Mouse (Mus musculus) cerebellum, adult 11 months (tissue): Measurements from ENCODE around the gene Vmn2r1.
A peak's percentile ranks its signal among the peaks of the same experiment; 100 is the strongest.

Source experiments
- DNase-seq: peaks from one replicate; pipeline ENCODE4 v3.0.0; 2022

The Vmn2r1 gene

DNA sequence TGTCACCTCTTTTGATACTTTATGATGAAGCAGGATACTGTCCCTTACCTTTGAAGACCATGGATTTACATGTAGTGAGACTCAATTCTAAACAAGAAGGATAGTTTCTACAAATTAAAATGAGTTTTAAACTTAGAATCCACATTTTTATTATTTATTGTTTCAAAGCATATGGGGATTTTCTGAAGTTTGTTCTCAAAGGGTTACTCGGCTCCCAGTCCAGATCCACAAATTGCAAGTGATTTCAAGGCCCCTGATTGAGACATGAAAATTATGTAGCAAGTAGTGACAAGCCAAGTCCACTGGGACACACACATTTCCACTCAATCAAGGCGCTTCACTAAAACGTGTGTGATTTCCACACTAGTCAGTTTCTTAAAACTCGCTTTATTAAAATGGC, at the start of gene Vmn2r1:
Gene Vmn2r1 (plus strand): TSS at position 301 of the 400 bp plus-strand sequence.
- no peak for DNase-seq

DNA sequence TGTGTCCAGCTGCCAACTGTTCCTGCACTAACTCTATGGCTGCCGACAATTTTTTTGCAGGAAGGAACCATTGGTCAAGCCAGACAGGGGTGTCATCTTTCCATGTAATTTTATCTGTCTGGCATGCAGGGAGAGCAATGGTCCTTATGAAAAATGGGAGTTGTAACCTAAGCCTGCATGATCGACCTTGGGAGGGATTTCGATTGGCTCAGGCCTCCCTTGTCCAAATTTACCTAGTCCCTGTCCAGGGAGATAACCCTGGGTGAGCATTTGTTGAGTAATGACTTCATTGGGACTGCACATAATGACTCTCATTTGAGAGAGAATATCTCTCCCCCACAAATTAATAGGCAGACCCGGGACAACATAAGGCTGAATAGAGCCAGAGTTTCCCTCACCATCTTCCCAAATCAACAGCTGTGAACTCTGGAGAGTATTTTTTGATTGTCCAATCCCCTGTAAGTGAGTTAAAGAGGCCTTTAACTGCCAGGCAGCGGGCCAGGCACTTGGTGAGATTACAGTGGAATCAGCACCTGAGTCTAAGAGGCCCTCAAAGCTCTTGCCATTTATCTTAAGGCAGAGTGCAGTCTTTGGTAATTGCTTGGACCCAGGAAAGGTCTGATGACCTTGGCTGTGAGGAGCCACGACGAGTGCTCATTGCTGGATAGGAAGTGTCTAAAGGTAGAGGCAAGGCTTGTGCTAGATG, 43.1 kb upstream of the Vmn2r1 start:
- no peak for DNase-seq

DNA sequence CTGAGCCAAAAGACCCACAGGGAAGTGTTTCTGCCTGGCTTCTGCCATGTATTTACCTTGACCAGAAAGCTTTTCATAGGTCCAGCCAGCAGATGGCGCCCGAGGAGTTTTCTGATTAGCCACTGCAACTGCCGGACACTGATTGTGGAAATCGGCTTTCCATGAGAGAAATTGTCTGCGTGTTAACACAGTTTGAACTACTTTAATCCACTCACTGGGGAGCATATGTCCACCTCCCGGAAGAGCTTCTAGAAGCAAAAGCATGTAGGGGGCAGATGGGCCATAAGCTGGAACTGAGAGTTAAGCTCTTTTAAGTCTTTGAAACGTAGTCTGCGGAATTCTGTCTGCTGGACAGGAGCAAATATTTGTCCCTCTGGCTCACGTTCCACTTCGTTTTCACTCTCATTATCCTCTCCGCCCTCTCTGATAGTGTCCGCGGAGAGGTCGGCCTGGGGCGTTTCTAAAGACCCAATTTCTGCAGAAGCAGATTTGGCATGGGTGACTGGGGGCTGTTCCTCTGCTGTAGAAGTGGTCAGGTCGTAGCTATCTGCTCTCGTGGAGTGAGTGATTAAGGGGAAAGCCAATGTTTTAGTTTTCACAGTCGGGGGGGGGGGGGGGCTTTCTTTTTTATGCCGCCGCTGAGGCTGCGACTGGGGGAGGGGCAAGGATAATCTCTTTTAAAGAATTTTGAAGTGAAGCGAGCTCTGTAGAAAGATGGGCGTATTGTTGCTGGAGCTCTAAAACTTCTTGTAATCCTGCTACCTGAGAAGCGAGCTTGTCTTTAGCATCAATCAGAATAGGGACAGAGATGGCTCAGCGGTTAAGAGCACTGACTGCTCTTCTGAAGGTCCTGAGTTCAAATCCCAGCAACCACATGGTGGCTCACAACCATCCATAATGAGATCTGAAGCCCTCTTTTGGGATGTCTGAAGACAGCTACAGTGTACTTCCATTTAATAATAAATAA, 41.2 kb upstream of the Vmn2r1 start:
- DNase-seq = peak; percentile 79

DNA sequence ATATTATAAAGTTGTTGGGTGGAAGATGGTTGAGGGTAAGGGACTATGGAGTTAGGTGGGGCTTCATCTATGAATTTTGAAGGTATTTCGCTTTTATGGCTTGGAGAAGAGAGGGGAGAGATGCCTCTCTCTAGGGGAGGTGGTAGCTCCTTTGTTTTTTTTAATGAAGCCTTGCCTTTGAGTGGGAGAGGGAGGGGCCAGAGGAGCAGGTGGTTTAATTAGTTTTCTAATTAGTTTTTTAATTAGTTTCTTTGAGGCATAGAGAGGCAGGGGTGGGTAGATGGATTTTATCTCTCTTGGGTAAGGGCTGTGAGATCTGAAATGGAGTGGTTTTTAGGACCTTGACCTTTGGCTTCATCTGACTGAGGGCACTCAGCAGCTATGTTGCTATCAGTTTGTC, 31.4 kb downstream of the Vmn2r1 start:
- DNase-seq = no peak

DNA sequence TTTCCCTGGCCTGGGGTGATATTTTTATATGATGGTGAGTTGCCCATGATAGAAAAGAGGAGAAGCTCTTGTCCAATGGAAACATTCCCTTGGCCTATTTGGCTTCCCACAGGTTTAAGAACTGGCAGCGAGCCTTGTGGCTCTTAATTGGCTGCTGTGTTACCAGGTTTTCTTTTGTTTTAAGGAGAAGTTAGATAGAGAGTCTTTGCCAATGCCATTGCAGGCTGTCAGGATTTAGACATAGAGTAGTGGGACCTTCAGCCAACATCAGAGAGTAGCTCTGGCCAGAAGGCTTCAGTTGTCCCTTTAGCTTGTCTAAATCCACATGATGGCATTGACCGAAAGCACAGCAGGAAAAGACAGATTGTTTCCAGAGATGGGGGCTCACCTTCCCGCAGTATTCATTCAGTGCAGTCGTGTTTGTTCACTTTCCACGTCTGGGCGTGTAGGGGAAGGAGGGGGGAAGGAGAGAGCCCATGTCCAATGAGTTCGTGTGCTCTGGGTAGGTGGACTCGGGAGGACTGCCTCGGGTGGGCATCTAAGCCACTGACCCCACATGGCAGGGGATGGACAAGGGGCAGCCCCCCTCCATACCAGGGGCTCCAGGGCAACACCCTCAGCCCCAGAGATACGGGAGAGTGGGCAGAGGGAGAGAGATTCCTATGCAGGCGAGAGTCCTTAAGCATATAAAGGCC, 32.2 kb downstream of the Vmn2r1 start:
- peak; percentile 6 for DNase-seq

DNA sequence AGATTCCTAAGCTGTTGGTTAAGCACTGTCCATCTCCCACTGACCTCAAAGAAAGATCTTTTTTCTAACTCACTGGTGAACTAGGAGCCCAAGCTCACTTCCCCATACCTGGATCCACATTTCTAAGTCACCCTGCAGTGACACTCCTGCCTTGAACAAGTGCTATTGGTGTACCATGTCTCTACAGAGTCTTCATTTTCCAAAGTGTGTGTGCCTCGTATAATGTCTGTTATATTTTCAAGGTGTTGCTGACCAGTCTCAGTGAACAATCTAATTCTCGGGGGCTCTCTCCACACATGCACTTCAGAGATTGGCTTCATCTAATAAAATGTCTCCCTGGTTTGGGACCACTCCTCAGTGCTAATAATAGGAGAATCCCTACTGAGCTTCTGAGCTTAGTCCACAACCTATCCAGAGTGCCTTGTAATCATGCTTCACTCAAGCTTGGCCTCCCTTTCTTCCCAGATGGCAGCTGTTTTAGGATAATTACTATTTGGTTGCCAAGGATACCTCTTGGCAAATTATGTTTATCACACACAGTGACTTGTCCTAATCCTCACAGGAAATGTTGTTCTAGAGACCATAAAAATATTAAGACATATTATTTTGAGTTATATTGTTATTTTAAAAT, 60.6 kb downstream of the Vmn2r1 start, which contains the start of gene Vmn2r2:
Gene Vmn2r2 (minus strand): TSS at position 51 of the 631 bp plus-strand sequence.
- no peak for DNase-seq
